Mouse (Mus musculus) frontal cortex, adult (tissue): ENCODE data around the gene Flrt1.
A peak's percentile ranks its signal among the peaks of the same experiment; 100 is the strongest.
"Not testable (repeated sequence)": the region's sequence is repeated elsewhere in the genome, so short reads cannot be mapped to it uniquely, and the experiment has no call there.

Experiments used
- ATAC-seq: cut with Nextera tagmentation; 2 replicates; pipeline ENCODE4 v1.9.2; 2017; ENCODE audit warnings: mild to moderate bottlenecking, moderate library complexity, mixed read lengths; ENCODE audit not compliant: low TSS enrichment

Gene Flrt1

GRCm38 (mm10) chr19:7068661-7069531 is 36.6 kb downstream of the Flrt1 start:
- ATAC-seq: no peak

- ATAC-seq: 0 out of 2 replicates have a peak, but pooled peaks have one; percentile 27
Observed at GRCm38 (mm10) chr19:7068136-7068535, 37.4 kb downstream of the Flrt1 start.

GRCm38 (mm10) chr19:7067344-7068050 is 38.0 kb downstream of the Flrt1 start:
- no peak for ATAC-seq

GRCm38 (mm10) chr19:7066828-7067342 is 38.6 kb downstream of the Flrt1 start:
- ATAC-seq: no peak

GRCm38 (mm10) chr19:7066034-7066827 is 39.3 kb downstream of the Flrt1 start:
- no peak for ATAC-seq

- ATAC-seq: peak; percentile 78
Observed at GRCm38 (mm10) chr19:7064571-7064970, 41.0 kb downstream of the Flrt1 start.

- ATAC-seq: no peak
Observed at GRCm38 (mm10) chr19:7062916-7063315, 42.6 kb downstream of the Flrt1 start.

GRCm38 (mm10) chr19:7062110-7062509 is 43.4 kb downstream of the Flrt1 start:
- ATAC-seq: no peak

GRCm38 (mm10) chr19:7058541-7058940 is 47.0 kb downstream of the Flrt1 start:
- ATAC-seq: no peak

- peak; percentile 66 for ATAC-seq
Observed at GRCm38 (mm10) chr19:7057722-7058207, 47.8 kb downstream of the Flrt1 start.

- no peak for ATAC-seq
Observed at GRCm38 (mm10) chr19:7057126-7057721, 48.3 kb downstream of the Flrt1 start.

- ATAC-seq: peak; percentile 64
Observed at GRCm38 (mm10) chr19:7056248-7057087, 49.1 kb downstream of the Flrt1 start, which contains the start of gene Macrod1. Gene Macrod1, plus strand, starts transcription at chr19:7056810.

GRCm38 (mm10) chr19:7055173-7055572 is 50.4 kb downstream of the Flrt1 start:
- peak; percentile 25; the same call in 1 of the 2 replicates for ATAC-seq

GRCm38 (mm10) chr19:7054772-7055171 is 50.8 kb downstream of the Flrt1 start:
- ATAC-seq: no peak

GRCm38 (mm10) chr19:7053382-7053781 is 52.1 kb downstream of the Flrt1 start:
- ATAC-seq: not testable (repeated sequence)

- no peak for ATAC-seq
Observed at GRCm38 (mm10) chr19:7044706-7045105, 60.8 kb downstream of the Flrt1 start.

- no peak for ATAC-seq
Observed at GRCm38 (mm10) chr19:7044279-7044678, 61.2 kb downstream of the Flrt1 start.
